Mouse (Mus musculus): Measurements from ENCODE around the gene Atp5d. TPM values are rescaled to one million over a fixed set of nuclear protein-coding genes. Genes with fewer than 3 reads are reported as not detected.

Atp5d gene
- polyA plus RNA-seq, 1 experiment = 1,163 TPM

GRCm38 (mm10) chr10:80189999-80190398, 51.6 kb downstream of the Atp5d start:
- peaks cover 11% of the 10 kb centered on the region for H3K27me3 ChIP-seq (ENCODE audit: control insufficient read depth, insufficient read depth, insufficient read length)
- no peak overlapping the region for H3K4me2 ChIP-seq (ENCODE audit: low read depth)
- no peak overlapping the region for H3ac ChIP-seq (ENCODE audit: control insufficient read depth, insufficient read length)
- no peaks in the 10 kb centered on the region for H3K79me2 ChIP-seq (ENCODE audit: control insufficient read depth, insufficient read depth)
- TF ChIP-seq MAX (IDR thresholded peaks at IDR 0.05; ENCODE audit: low read depth) = no peak
- TF ChIP-seq TCF12 (IDR thresholded peaks at IDR 0.05; ENCODE audit: insufficient read depth, poor library complexity, severe bottlenecking) = no peak
- H3K4me3 ChIP-seq = no peak overlapping the region
- no peaks in the 10 kb centered on the region for H3K36me3 ChIP-seq (ENCODE audit: control insufficient read depth, insufficient read depth)

GRCm38 (mm10) chr10:80190491-80191051, 52.1 kb downstream of the Atp5d start:
- Histone ChIP-seq H3K4me2 (ENCODE audit: low read depth) (no peak overlapping the region), H3ac (ENCODE audit: control insufficient read depth, insufficient read length) (no peak overlapping the region), H3K79me2 (ENCODE audit: control insufficient read depth, insufficient read depth) (no peaks in the 10 kb centered on the region), H3K36me3 (ENCODE audit: control insufficient read depth, insufficient read depth) (no peaks in the 10 kb centered on the region), H3K27me3 (ENCODE audit: control insufficient read depth, insufficient read depth, insufficient read length) (peaks cover 11% of the 10 kb centered on the region), H3K4me3 (no peak overlapping the region)
- TF ChIP-seq REST (IDR thresholded peaks at IDR 0.05; ENCODE audit: insufficient read depth, insufficient read length) (peak; percentile 64), CEBPB (IDR thresholded peaks at IDR 0.05; ENCODE audit: insufficient read depth, poor library complexity, severe bottlenecking) (no peak)

- no peaks in the 10 kb centered on the region for H3K36me3 ChIP-seq (ENCODE audit: control insufficient read depth, insufficient read depth)
- no peak overlapping the region for H3ac ChIP-seq (ENCODE audit: control insufficient read depth, insufficient read length)
- no peak overlapping the region for H3K4me3 ChIP-seq
- H3K79me2 ChIP-seq (ENCODE audit: control insufficient read depth, insufficient read depth) = no peaks in the 10 kb centered on the region
- H3K4me2 ChIP-seq (ENCODE audit: low read depth) = no peak overlapping the region
- peaks cover 11% of the 10 kb centered on the region for H3K27me3 ChIP-seq (ENCODE audit: control insufficient read depth, insufficient read depth, insufficient read length)
- TF ChIP-seq USF1 (IDR thresholded peaks at IDR 0.05; ENCODE audit: low read depth) = no peak
These were observed 55.5 kb downstream of the Atp5d start for GRCm38 (mm10) chr10:80193976-80194375.

- Histone ChIP-seq H3K4me2 (ENCODE audit: low read depth) (no peak overlapping the region), H3K4me3 (no peak overlapping the region), H3K27me3 (ENCODE audit: control insufficient read depth, insufficient read depth, insufficient read length) (peaks cover 11% of the 10 kb centered on the region), H3ac (ENCODE audit: control insufficient read depth, insufficient read length) (no peak overlapping the region), H3K36me3 (ENCODE audit: control insufficient read depth, insufficient read depth) (no peaks in the 10 kb centered on the region), H3K79me2 (ENCODE audit: control insufficient read depth, insufficient read depth) (no peaks in the 10 kb centered on the region)
- TF ChIP-seq POLR2A (IDR thresholded peaks at IDR 0.05; ENCODE audit: insufficient read length, low read depth) (no peak), POLR2AphosphoS2 (IDR thresholded peaks at IDR 0.05; ENCODE audit: insufficient read length, low read depth) (no peak), TCF3 (IDR thresholded peaks at IDR 0.05; ENCODE audit: insufficient read length, low read depth) (no peak), E2F4 (IDR thresholded peaks at IDR 0.05; ENCODE audit: insufficient read depth) (no peak), SRF (IDR thresholded peaks at IDR 0.05; ENCODE audit: control insufficient read depth, insufficient read length, low read depth) (no peak), USF1 (IDR thresholded peaks at IDR 0.05; ENCODE audit: low read depth) (no peak), MYOD1 (IDR thresholded peaks at IDR 0.05; ENCODE audit: control insufficient read depth in 1 of 3, insufficient read length in 2 of 3, low read depth in 2 of 3) (no peak), REST (IDR thresholded peaks at IDR 0.05; ENCODE audit: insufficient read depth, insufficient read length) (no peak), CEBPB (IDR thresholded peaks at IDR 0.05; ENCODE audit: insufficient read depth, poor library complexity, severe bottlenecking) (no peak), MYOG (IDR thresholded peaks at IDR 0.05; ENCODE audit: control insufficient read depth in 1 of 3, insufficient read depth in 1 of 3, insufficient read length in 2 of 3, low read depth in 2 of 3) (no peak), MAX (IDR thresholded peaks at IDR 0.05; ENCODE audit: low read depth) (no peak), TCF12 (IDR thresholded peaks at IDR 0.05; ENCODE audit: insufficient read depth, poor library complexity, severe bottlenecking) (no peak)
These were observed 56.0 kb downstream of the Atp5d start for GRCm38 (mm10) chr10:80194441-80194840.

Other genes with a start within 250 kb of the Atp5d start
- gene Cfd, start 247.8 kb upstream of the Atp5d start, polyA plus RNA-seq (2012; fragmentation: generic; extraction: Trizol) = not detected
- gene Med16, start 229.7 kb upstream of the Atp5d start, polyA plus RNA-seq (2012; fragmentation: generic; extraction: Trizol) = 31.4 TPM
- gene Gm26602, start 227.8 kb upstream of the Atp5d start, polyA plus RNA-seq (2012; fragmentation: generic; extraction: Trizol) = not detected
- 0.59 TPM for gene Kiss1r, start 221.7 kb upstream of the Atp5d start, polyA plus RNA-seq (2012; fragmentation: generic; extraction: Trizol)
- 69.0 TPM for gene R3hdm4, start 217.4 kb upstream of the Atp5d start, polyA plus RNA-seq (2012; fragmentation: generic; extraction: Trizol)
- gene Arid3a, start 211.6 kb upstream of the Atp5d start, polyA plus RNA-seq (2012; fragmentation: generic; extraction: Trizol) = 1.2 TPM
- 35.1 TPM for gene Wdr18, start 178.5 kb upstream of the Atp5d start, polyA plus RNA-seq (2012; fragmentation: generic; extraction: Trizol)
- gene Grin3b, start 167.9 kb upstream of the Atp5d start, polyA plus RNA-seq (2012; fragmentation: generic; extraction: Trizol) = 0.73 TPM
- 152 TPM for gene Tmem259, start 154.3 kb upstream of the Atp5d start, polyA plus RNA-seq (2012; fragmentation: generic; extraction: Trizol)
- 109 TPM for gene Cnn2, start 150.0 kb upstream of the Atp5d start, polyA plus RNA-seq (2012; fragmentation: generic; extraction: Trizol)
- gene Abca7, start 142.1 kb upstream of the Atp5d start, polyA plus RNA-seq (2012; fragmentation: generic; extraction: Trizol) = 15.6 TPM
- gene Arhgap45, start 122.0 kb upstream of the Atp5d start, polyA plus RNA-seq (2012; fragmentation: generic; extraction: Trizol) = 0.53 TPM
- 209 TPM for gene Polr2e, start 98.8 kb upstream of the Atp5d start, polyA plus RNA-seq (2012; fragmentation: generic; extraction: Trizol)
- 1,278 TPM for gene Gpx4, start 91.5 kb upstream of the Atp5d start, polyA plus RNA-seq (2012; fragmentation: generic; extraction: Trizol)
- 44.6 TPM for gene Sbno2, start 33.1 kb upstream of the Atp5d start, polyA plus RNA-seq (2012; fragmentation: generic; extraction: Trizol)
- gene Stk11, start 22.8 kb upstream of the Atp5d start, polyA plus RNA-seq (2012; fragmentation: generic; extraction: Trizol) = 150 TPM
- 10.0 TPM for gene Cbarp, start 2.2 kb downstream of the Atp5d start, polyA plus RNA-seq (2012; fragmentation: generic; extraction: Trizol)
- gene Midn, start 9.6 kb downstream of the Atp5d start, polyA plus RNA-seq (2012; fragmentation: generic; extraction: Trizol) = 131 TPM
- 54.2 TPM for gene Cirbp, start 27.4 kb downstream of the Atp5d start, polyA plus RNA-seq (2012; fragmentation: generic; extraction: Trizol)
- gene 1600002K03Rik, start 34.3 kb downstream of the Atp5d start, polyA plus RNA-seq (2012; fragmentation: generic; extraction: Trizol) = 23.5 TPM
- gene Efna2, start 40.9 kb downstream of the Atp5d start, polyA plus RNA-seq (2012; fragmentation: generic; extraction: Trizol) = 3.6 TPM
- 30.7 TPM for gene Mum1, start 87.8 kb downstream of the Atp5d start, polyA plus RNA-seq (2012; fragmentation: generic; extraction: Trizol)
- 407 TPM for gene Ndufs7, start 110.5 kb downstream of the Atp5d start, polyA plus RNA-seq (2012; fragmentation: generic; extraction: Trizol)
- 162 TPM for gene Gamt, start 122.4 kb downstream of the Atp5d start, polyA plus RNA-seq (2012; fragmentation: generic; extraction: Trizol)
- 123 TPM for gene Dazap1, start 122.9 kb downstream of the Atp5d start, polyA plus RNA-seq (2012; fragmentation: generic; extraction: Trizol)
- 4,761 TPM for gene Rps15, start 153.8 kb downstream of the Atp5d start, polyA plus RNA-seq (2012; fragmentation: generic; extraction: Trizol)
- gene Apc2, start 157.3 kb downstream of the Atp5d start, polyA plus RNA-seq (2012; fragmentation: generic; extraction: Trizol) = 0.24 TPM
- gene 2310011J03Rik, start 181.9 kb downstream of the Atp5d start, polyA plus RNA-seq (2012; fragmentation: generic; extraction: Trizol) = 44.0 TPM
- gene Pcsk4, start 190.9 kb downstream of the Atp5d start, polyA plus RNA-seq (2012; fragmentation: generic; extraction: Trizol) = 2.1 TPM
- gene Reep6, start 191.3 kb downstream of the Atp5d start, polyA plus RNA-seq (2012; fragmentation: generic; extraction: Trizol) = 25.7 TPM
- 57.8 TPM for gene Adamtsl5, start 209.8 kb downstream of the Atp5d start, polyA plus RNA-seq (2012; fragmentation: generic; extraction: Trizol)
- 0.05 TPM for gene Plk5, start 217.8 kb downstream of the Atp5d start, polyA plus RNA-seq (2012; fragmentation: generic; extraction: Trizol)
- 29.6 TPM for gene Mex3d, start 249.0 kb downstream of the Atp5d start, polyA plus RNA-seq (2012; fragmentation: generic; extraction: Trizol)

All from myocyte (in vitro differentiated cells).